Comparison of ENCODE assay signal across 8 mouse cellular contexts in genomic region chr5:134227574-134228248, GRCm38 (mm10). TPM values are rescaled to one million over a fixed set of nuclear protein-coding genes. Genes with fewer than 3 reads are reported as not detected.
DNase-seq lines count a peak whose midpoint lies in the region; TF ChIP-seq lines count a peak whose summit lies in the region.

No protein-coding gene starts in this region.

- H3K36me3 ChIP-seq in heart, adult 2 months (ENCODE audit: control insufficient read depth, insufficient read depth, low read length): no peaks in the 10 kb centered on the region
- H3K36me3 ChIP-seq in liver, adult 2 months (ENCODE audit: control insufficient read depth, insufficient read depth, low read length): no peaks in the 10 kb centered on the region

- H3K79me2 ChIP-seq in heart, adult 2 months (replicated peaks; ENCODE audit: control insufficient read depth, insufficient read depth, low read length): no peaks in the 10 kb centered on the region
- H3K79me2 ChIP-seq in liver, adult 2 months (ENCODE audit: control insufficient read depth, insufficient read depth, low read length): no peaks in the 10 kb centered on the region

- H3K27me3 ChIP-seq in heart, adult 2 months (ENCODE audit: control insufficient read depth, insufficient read depth, low read length): no peaks in the 10 kb centered on the region
- no peaks in the 10 kb centered on the region for H3K27me3 ChIP-seq in liver, adult 2 months (ENCODE audit: control insufficient read depth, insufficient read depth, low read length)

- TF ChIP-seq CTCF in heart, adult 2 months (IDR thresholded peaks at IDR 0.05): peak; percentile 69
- TF ChIP-seq CTCF in brain, embryonic 14.5 days (IDR thresholded peaks at IDR 0.05; ENCODE audit: borderline replicate concordance, extremely low read depth, insufficient read depth, insufficient read length): peak; percentile 44; the same call in 1 of the 2 replicates
- peak; percentile 27; the same call in 1 of the 2 replicates for TF ChIP-seq CTCF in liver, adult 2 months (IDR thresholded peaks at IDR 0.05; ENCODE audit: low read depth, low read length)

- H3K4me3 ChIP-seq in heart, adult 2 months: no peak overlapping the region
- no peak overlapping the region for H3K4me3 ChIP-seq in liver, adult 2 months (ENCODE audit: insufficient read depth, low read depth, low read length)

- TF ChIP-seq EP300 in heart, adult 2 months (IDR thresholded peaks at IDR 0.05; ENCODE audit: insufficient read depth, low read depth, low read length): no peak

- H3K27ac ChIP-seq in heart, adult 2 months: no peak overlapping the region; the same call in 1 of the 2 replicates
- no peak overlapping the region for H3K27ac ChIP-seq in liver, adult 2 months (replicated peaks; ENCODE audit: insufficient read depth, low read depth, low read length)

- no peak overlapping the region for H3K9ac ChIP-seq in heart, adult 2 months (ENCODE audit: low read depth, low read length)
- 0 out of 2 replicates have a peak overlapping the region, but pooled peaks have one; percentile 39 for H3K9ac ChIP-seq in liver, adult 2 months (ENCODE audit: low read depth, low read length)

- intact Hi-C loops in heart, adult 2 months (cut with DNase I): no loop called here
- intact Hi-C loops in heart, postnatal 25 days (cut with DNase I): loop anchor here (2.0 kb wide), 1 partner anchor 113 kb away; no protein-coding TSS in a partner anchor

- peaks cover 10% of the 10 kb centered on the region for H3K4me1 ChIP-seq in heart, adult 2 months (ENCODE audit: control insufficient read depth, insufficient read depth, low read length)
- no peaks in the 10 kb centered on the region for H3K4me1 ChIP-seq in liver, adult 2 months (ENCODE audit: control insufficient read depth, insufficient read depth, low read length)

- WGBS in heart, adult 2 months: 34% methylated on average over 11 of the region's 11 CpGs
- 39% methylated on average over 11 of the region's 11 CpGs for whole genome bisulfite sequencing in liver, adult 2 months

- no peak for DNase-seq in heart, adult 2 months
- no peak for DNase-seq in heart, postnatal 25 days (ENCODE audit: low spot score)
- DNase-seq in A20 (ENCODE audit: low read depth, low spot score): peak; percentile 85
- DNase-seq in brain, embryonic 14.5 days (ENCODE audit: low read depth): peak; percentile 59
- DNase-seq in liver, adult 2 months (ENCODE audit: extremely low read depth, low read depth, low spot score): no peak
- peak; percentile 69 for DNase-seq in thymus, postnatal 25 days
- no peak for DNase-seq in cerebellum, adult 18-20 months
- DNase-seq in kidney, postnatal 14 days: no peak

- TF ChIP-seq POLR2A in heart, adult 2 months (IDR thresholded peaks at IDR 0.05; ENCODE audit: insufficient read depth, low read depth, low read length): no peak
- TF ChIP-seq POLR2A in brain, embryonic 14.5 days (IDR thresholded peaks at IDR 0.05; ENCODE audit: borderline replicate concordance, extremely low read depth, insufficient read depth, insufficient read length, poor library complexity, severe bottlenecking): no peak
- no peak for TF ChIP-seq POLR2A in liver, adult 2 months (IDR thresholded peaks at IDR 0.05; ENCODE audit: extremely low read depth, insufficient read depth, low read length)

RNA-seq across cellular contexts. Expression of gene Ncf1, which starts 1.7 kb away (rescaled TPM):
- total RNA-seq in heart, adult 2 months (2021): 1 to 10 TPM; 6.7 to 8.2 TPM
- polyA plus RNA-seq in heart, adult 2 months (2012; rRNA removed): 3.4 and 5.7 TPM in 2 replicates
- 1 to 10 TPM; 5.0 to 5.3 TPM for total RNA-seq in heart, postnatal 25 days (2021)
- 2.6 and 2.7 TPM in 2 replicates for polyA plus RNA-seq in brain, embryonic 14.5 days (2012; rRNA removed)
- 2.9 and 4.3 TPM in 2 replicates for total RNA-seq in liver, adult 2 months (2014; rRNA removed)
- polyA plus RNA-seq in liver, adult 2 months (2012; rRNA removed): 2.2 and 3.3 TPM in 2 replicates

RNA-seq across cellular contexts. Expression of gene Gtf2ird2, which starts 43.9 kb away (rescaled TPM):
- 1 to 10 TPM; 5.3 to 5.7 TPM for total RNA-seq in heart, adult 2 months (2021)
- 3.7 and 5.4 TPM in 2 replicates for polyA plus RNA-seq in heart, adult 2 months (2012; rRNA removed)
- 1 to 10 TPM; 4.0 to 5.1 TPM for total RNA-seq in heart, postnatal 25 days (2021)
- polyA plus RNA-seq in brain, embryonic 14.5 days (2012; rRNA removed): 17.9 and 22.1 TPM in 2 replicates
- total RNA-seq in liver, adult 2 months (2014; rRNA removed): 3.1 and 4.2 TPM in 2 replicates
- 2.4 and 2.8 TPM in 2 replicates for polyA plus RNA-seq in liver, adult 2 months (2012; rRNA removed)

RNA-seq across cellular contexts. Expression of gene Rcc1l, which starts 51.1 kb away (rescaled TPM):
- 10 to 100 TPM; 30.2 to 33.7 TPM for total RNA-seq in heart, adult 2 months (2021)
- polyA plus RNA-seq in heart, adult 2 months (2012; rRNA removed): 19.8 and 23.5 TPM in 2 replicates
- total RNA-seq in heart, postnatal 25 days (2021): 10 to 100 TPM; 27.6 to 30.5 TPM
- 15.5 and 18.0 TPM in 2 replicates for polyA plus RNA-seq in brain, embryonic 14.5 days (2012; rRNA removed)
- total RNA-seq in liver, adult 2 months (2014; rRNA removed): 9.9 and 11.2 TPM in 2 replicates
- 16.4 and 16.9 TPM in 2 replicates for polyA plus RNA-seq in liver, adult 2 months (2012; rRNA removed)

Comparison
In these comparisons a context has a peak if more than half of its experiments do, and no peak if none do; other contexts are left out.
1. DNase-seq: peak in A20 (single experiment), brain, embryonic 14.5 days (single experiment) and thymus, postnatal 25 days (single experiment); none in heart, adult 2 months (0 of 2), heart, postnatal 25 days (single experiment), liver, adult 2 months (single experiment), cerebellum, adult 18-20 months (0 of 2) and kidney, postnatal 14 days (single experiment).
2. Peak in every context shown above with its lines, with median percentiles within 50 percentile points of each other: CTCF ChIP-seq.